Mouse (Mus musculus) hindbrain, embryonic 14.5 days (tissue): Measurements from ENCODE around the gene Samd15. TPM values are rescaled to one million over a fixed set of nuclear protein-coding genes. Genes with fewer than 3 reads are reported as not detected.
"Not testable (repeated sequence)": the region's sequence is repeated elsewhere in the genome, so short reads cannot be mapped to it uniquely, and the experiment has no call there.

Experiments used
- ATAC-seq: fragments of 200-750 bp; cut with Nextera tagmentation; 2 replicates; pipeline ENCODE4 v1.8.0; 2017; ENCODE audit warnings: moderate number of reproducible peaks, mild to moderate bottlenecking, moderate TSS enrichment, moderate library complexity; ENCODE audit not compliant: low FRiP score
- DNase-seq: peaks from one replicate; pipeline ENCODE4 v3.0.0-alpha.2; 2015; ENCODE audit warnings: low spot score
- H3K27ac ChIP-seq: fragments of 300-500 bp; sonication (generic); 2 replicates; pipeline ENCODE4 v1.5.1; 2014; ENCODE audit warnings: mild to moderate bottlenecking, moderate library complexity
- H3K27me3 ChIP-seq: fragments of 300-500 bp; sonication (generic); 2 replicates; pipeline ENCODE4 v1.6.1; 2014; ENCODE audit warnings: mild to moderate bottlenecking, low read length, mixed read lengths; ENCODE audit not compliant: control insufficient read depth, insufficient read depth
- H3K36me3 ChIP-seq: fragments of 300-500 bp; sonication (generic); replicated peaks from 2 replicates; pipeline ENCODE4 v1.6.1; 2014; ENCODE audit not compliant: control insufficient read depth, insufficient read depth
- H3K4me1 ChIP-seq: fragments of 300-500 bp; sonication (generic); replicated peaks from 2 replicates; pipeline ENCODE4 v1.6.1; 2014; ENCODE audit warnings: antibody characterized with exemption, low read length, mixed read lengths; ENCODE audit not compliant: control insufficient read depth, insufficient read depth
- H3K4me2 ChIP-seq: fragments of 300-500 bp; sonication (generic); replicated peaks from 2 replicates; pipeline ENCODE4 v1.6.1; 2014; ENCODE audit warnings: mild to moderate bottlenecking, moderate library complexity
- H3K4me3 ChIP-seq: fragments of 300-500 bp; sonication (generic); replicated peaks from 2 replicates; pipeline ENCODE4 v1.5.1; 2014; ENCODE audit warnings: mild to moderate bottlenecking, low read length
- H3K9ac ChIP-seq: fragments of 300-500 bp; sonication (generic); 2 replicates; pipeline ENCODE4 v1.6.1; 2014
- H3K9me3 ChIP-seq: fragments of 300-500 bp; sonication (generic); 2 replicates; pipeline ENCODE4 v1.6.1; 2016; ENCODE audit warnings: low read length; ENCODE audit not compliant: control insufficient read depth
- WGBS: fragments of 180-500 bp; shearing (Covaris S2); extraction: QIAGEN DNeasy Blood & Tissue Kit; methylation state at CpG from one replicate; pipeline ENCODE4 v1.1.7; 2014; 5-methylcytosine and 5-hydroxymethylcytosine counted together
- polyA plus RNA-seq: library from polyadenylated mRNA; unstranded; fragments of >200 nt; fragmentation: Nextera tagmentation; extraction: Ambion mirVana; gene quantifications from 2 replicates; pipeline ENCODE4 v1.2.1, GENCODE M21; 2014

The Samd15 gene
- polyA plus RNA-seq, 1 experiment from 2014 or later: 1.3 TPM

- H3K9ac ChIP-seq: no peak overlapping the region
- 94% methylated on average over 1 of the region's 1 CpGs for WGBS
- H3K4me2 ChIP-seq: no peak overlapping the region
- H3K36me3 ChIP-seq: no peaks in the 10 kb centered on the region
- H3K4me3 ChIP-seq: no peak overlapping the region
- peaks cover 14% of the 10 kb centered on the region for H3K4me1 ChIP-seq
- no peak for DNase-seq
- H3K27me3 ChIP-seq: no peaks in the 10 kb centered on the region
- no peak overlapping the region for H3K27ac ChIP-seq
- ATAC-seq: no peak
- no peaks in the 10 kb centered on the region for H3K9me3 ChIP-seq
Observed at GRCm38 (mm10) chr12:87195069-87195468, 4.5 kb upstream of the Samd15 start.

- H3K27ac ChIP-seq: no peak overlapping the region
- H3K9ac ChIP-seq: no peak overlapping the region
- no peaks in the 10 kb centered on the region for H3K36me3 ChIP-seq
- no peak overlapping the region for H3K4me3 ChIP-seq
- H3K9me3 ChIP-seq: no peaks in the 10 kb centered on the region
- H3K4me1 ChIP-seq: peaks cover 14% of the 10 kb centered on the region
- H3K27me3 ChIP-seq: no peaks in the 10 kb centered on the region
- DNase-seq: no peak
- ATAC-seq: no peak
- H3K4me2 ChIP-seq: no peak overlapping the region
Observed at GRCm38 (mm10) chr12:87196310-87196709, 3.2 kb upstream of the Samd15 start.

GRCm38 (mm10) chr12:87198792-87199191 lies 731 bp upstream of the Samd15 start:
- Histone ChIP-seq H3K27ac (no peak overlapping the region), H3K4me1 (peaks cover 14% of the 10 kb centered on the region), H3K27me3 (no peaks in the 10 kb centered on the region), H3K36me3 (no peaks in the 10 kb centered on the region), H3K4me2 (peak overlapping the region; percentile 67), H3K4me3 (peak overlapping the region; percentile 86), H3K9ac (peak overlapping the region; percentile 90), H3K9me3 (no peaks in the 10 kb centered on the region)
- ATAC-seq: no peak
- no peak for DNase-seq
- WGBS: 42% methylated on average over 6 of the region's 6 CpGs

- ATAC-seq (peak; percentile 96), DNase-seq (peak; percentile 80)
- Histone ChIP-seq H3K4me1 (peaks cover 14% of the 10 kb centered on the region), H3K9ac (peak within 1 kb of the TSS; percentile 90), H3K4me2 (peak within 1 kb of the TSS; percentile 67), H3K9me3 (no peaks in the 10 kb centered on the region), H3K36me3 (no peaks in the 10 kb centered on the region), H3K27me3 (no peaks in the 10 kb centered on the region), H3K27ac (peak within 1 kb of the TSS; percentile 92), H3K4me3 (peak within 1 kb of the TSS; percentile 86)
- WGBS: under 1% methylated on average over 61 of the region's 70 CpGs
Observed at GRCm38 (mm10) chr12:87199973-87200586, 557 bp downstream of the Samd15 start, which contains the start of gene Tmed8. Tmed8 (minus strand) TSS chr12:87200454.

- H3K9ac ChIP-seq: no peak overlapping the region
- WGBS: 70% methylated on average over 5 of the region's 5 CpGs
- no peak overlapping the region for H3K4me3 ChIP-seq
- peaks cover 14% of the 10 kb centered on the region for H3K4me1 ChIP-seq
- DNase-seq (no peak), ATAC-seq (no peak)
- H3K9me3 ChIP-seq: no peaks in the 10 kb centered on the region
- H3K4me2 ChIP-seq: no peak overlapping the region
- no peaks in the 10 kb centered on the region for H3K27me3 ChIP-seq
- H3K36me3 ChIP-seq: no peaks in the 10 kb centered on the region
- no peak overlapping the region for H3K27ac ChIP-seq
Observed at GRCm38 (mm10) chr12:87201694-87202093, 2.2 kb downstream of the Samd15 start.

- not testable (repeated sequence) for ATAC-seq, H3K9me3 ChIP-seq, H3K27ac ChIP-seq, H3K36me3 ChIP-seq, H3K9ac ChIP-seq, DNase-seq, H3K4me1 ChIP-seq, H3K27me3 ChIP-seq, H3K4me2 ChIP-seq, H3K4me3 ChIP-seq
- WGBS: 86% methylated on average over 5 of the region's 5 CpGs
Observed at GRCm38 (mm10) chr12:87205789-87206188, 6.3 kb downstream of the Samd15 start.

- Histone ChIP-seq H3K4me3 (no peak overlapping the region), H3K36me3 (no peaks in the 10 kb centered on the region), H3K27me3 (no peaks in the 10 kb centered on the region), H3K9ac (no peak overlapping the region), H3K9me3 (no peaks in the 10 kb centered on the region), H3K4me2 (no peak overlapping the region), H3K4me1 (no peaks in the 10 kb centered on the region), H3K27ac (no peak overlapping the region)
- DNase-seq (no peak), ATAC-seq (no peak)
- WGBS: 67% methylated on average over 2 of the region's 2 CpGs
Observed at GRCm38 (mm10) chr12:87212844-87213606, 13.5 kb downstream of the Samd15 start.

- H3K9ac ChIP-seq: no peak overlapping the region
- no peak overlapping the region for H3K4me3 ChIP-seq
- no peaks in the 10 kb centered on the region for H3K36me3 ChIP-seq
- H3K4me2 ChIP-seq: no peak overlapping the region
- 70% methylated on average over 2 of the region's 2 CpGs for WGBS
- no peaks in the 10 kb centered on the region for H3K27me3 ChIP-seq
- no peak for DNase-seq
- H3K27ac ChIP-seq: no peak overlapping the region
- no peak for ATAC-seq
- H3K4me1 ChIP-seq: no peaks in the 10 kb centered on the region
- no peaks in the 10 kb centered on the region for H3K9me3 ChIP-seq
Observed at GRCm38 (mm10) chr12:87216053-87216452, 16.5 kb downstream of the Samd15 start.

- H3K9me3 ChIP-seq: no peaks in the 10 kb centered on the region
- no peak overlapping the region for H3K27ac ChIP-seq
- no peaks in the 10 kb centered on the region for H3K4me1 ChIP-seq
- no peaks in the 10 kb centered on the region for H3K36me3 ChIP-seq
- ATAC-seq: no peak
- no peak overlapping the region for H3K9ac ChIP-seq
- DNase-seq: no peak
- H3K27me3 ChIP-seq: no peaks in the 10 kb centered on the region
- no peak overlapping the region for H3K4me3 ChIP-seq
- no peak overlapping the region for H3K4me2 ChIP-seq
Observed at GRCm38 (mm10) chr12:87217596-87217995, 18.1 kb downstream of the Samd15 start.
